Mouse (Mus musculus): ENCODE measurements around the gene Ube2r2. TPM values are rescaled to one million over a fixed set of nuclear protein-coding genes. Genes with fewer than 3 reads are reported as not detected.

Gene Ube2r2
- total RNA-seq (2017) = 37.9 and 52.8 TPM in 2 replicates

GRCm38 (mm10) chr4:41135711-41136453, at the start of gene Ube2r2:
Gene Ube2r2, plus strand, starts transcription at chr4:41135743.
- ATAC-seq (replicated peaks in 1 of 2; ENCODE audit: insufficient read depth in 1 of 2, low FRiP score in 2 of 2, low TSS enrichment in 1 of 2, low read depth in 1 of 2, poor library complexity in 2 of 2, severe bottlenecking in 2 of 2) = peak; percentile 27 to 57

- no peak for ATAC-seq (replicated peaks in 1 of 2; ENCODE audit: insufficient read depth in 1 of 2, low FRiP score in 2 of 2, low TSS enrichment in 1 of 2, low read depth in 1 of 2, poor library complexity in 2 of 2, severe bottlenecking in 2 of 2)
These were observed 48.6 kb upstream of the Ube2r2 start for GRCm38 (mm10) chr4:41086947-41087346.

- ATAC-seq (replicated peaks in 1 of 2; ENCODE audit: insufficient read depth in 1 of 2, low FRiP score in 2 of 2, low TSS enrichment in 1 of 2, low read depth in 1 of 2, poor library complexity in 2 of 2, severe bottlenecking in 2 of 2) = peak in 1 of 2 experiments; percentile 17; a peak in 1 of 4 replicates
These were observed 47.9 kb upstream of the Ube2r2 start for GRCm38 (mm10) chr4:41087459-41088298.

- ATAC-seq (replicated peaks in 1 of 2; ENCODE audit: insufficient read depth in 1 of 2, low FRiP score in 2 of 2, low TSS enrichment in 1 of 2, low read depth in 1 of 2, poor library complexity in 2 of 2, severe bottlenecking in 2 of 2) = no peak
These were observed 46.4 kb upstream of the Ube2r2 start for GRCm38 (mm10) chr4:41089189-41089588.

GRCm38 (mm10) chr4:41089705-41090104, 45.8 kb upstream of the Ube2r2 start:
- no peak for ATAC-seq (replicated peaks in 1 of 2; ENCODE audit: insufficient read depth in 1 of 2, low FRiP score in 2 of 2, low TSS enrichment in 1 of 2, low read depth in 1 of 2, poor library complexity in 2 of 2, severe bottlenecking in 2 of 2)

GRCm38 (mm10) chr4:41091391-41091790, 44.2 kb upstream of the Ube2r2 start:
- no peak for ATAC-seq (replicated peaks in 1 of 2; ENCODE audit: insufficient read depth in 1 of 2, low FRiP score in 2 of 2, low TSS enrichment in 1 of 2, low read depth in 1 of 2, poor library complexity in 2 of 2, severe bottlenecking in 2 of 2)

GRCm38 (mm10) chr4:41092958-41093357, 42.6 kb upstream of the Ube2r2 start:
- no peak for ATAC-seq (replicated peaks in 1 of 2; ENCODE audit: insufficient read depth in 1 of 2, low FRiP score in 2 of 2, low TSS enrichment in 1 of 2, low read depth in 1 of 2, poor library complexity in 2 of 2, severe bottlenecking in 2 of 2)

- ATAC-seq (replicated peaks in 1 of 2; ENCODE audit: insufficient read depth in 1 of 2, low FRiP score in 2 of 2, low TSS enrichment in 1 of 2, low read depth in 1 of 2, poor library complexity in 2 of 2, severe bottlenecking in 2 of 2) = no peak
These were observed 41.2 kb upstream of the Ube2r2 start for GRCm38 (mm10) chr4:41094361-41094760.

GRCm38 (mm10) chr4:41096169-41096568, 39.4 kb upstream of the Ube2r2 start:
- ATAC-seq (replicated peaks in 1 of 2; ENCODE audit: insufficient read depth in 1 of 2, low FRiP score in 2 of 2, low TSS enrichment in 1 of 2, low read depth in 1 of 2, poor library complexity in 2 of 2, severe bottlenecking in 2 of 2) = no peak

- no peak for ATAC-seq (replicated peaks in 1 of 2; ENCODE audit: insufficient read depth in 1 of 2, low FRiP score in 2 of 2, low TSS enrichment in 1 of 2, low read depth in 1 of 2, poor library complexity in 2 of 2, severe bottlenecking in 2 of 2)
These were observed 38.7 kb upstream of the Ube2r2 start for GRCm38 (mm10) chr4:41096794-41097193.

- ATAC-seq (replicated peaks in 1 of 2; ENCODE audit: insufficient read depth in 1 of 2, low FRiP score in 2 of 2, low TSS enrichment in 1 of 2, low read depth in 1 of 2, poor library complexity in 2 of 2, severe bottlenecking in 2 of 2) = no peak
These were observed 38.2 kb upstream of the Ube2r2 start for GRCm38 (mm10) chr4:41097381-41097780.

- ATAC-seq (replicated peaks in 1 of 2; ENCODE audit: insufficient read depth in 1 of 2, low FRiP score in 2 of 2, low TSS enrichment in 1 of 2, low read depth in 1 of 2, poor library complexity in 2 of 2, severe bottlenecking in 2 of 2) = peak; percentile 55 to 71
These were observed 37.5 kb upstream of the Ube2r2 start, which contains the start of gene Aqp3 for GRCm38 (mm10) chr4:41097871-41098576. Gene Aqp3, minus strand, starts transcription at chr4:41098183.

- no peak for ATAC-seq (replicated peaks in 1 of 2; ENCODE audit: insufficient read depth in 1 of 2, low FRiP score in 2 of 2, low TSS enrichment in 1 of 2, low read depth in 1 of 2, poor library complexity in 2 of 2, severe bottlenecking in 2 of 2)
These were observed 37.0 kb upstream of the Ube2r2 start for GRCm38 (mm10) chr4:41098577-41098951.

GRCm38 (mm10) chr4:41100986-41101385, 34.6 kb upstream of the Ube2r2 start:
- ATAC-seq (replicated peaks in 1 of 2; ENCODE audit: insufficient read depth in 1 of 2, low FRiP score in 2 of 2, low TSS enrichment in 1 of 2, low read depth in 1 of 2, poor library complexity in 2 of 2, severe bottlenecking in 2 of 2) = no peak

- ATAC-seq (replicated peaks in 1 of 2; ENCODE audit: insufficient read depth in 1 of 2, low FRiP score in 2 of 2, low TSS enrichment in 1 of 2, low read depth in 1 of 2, poor library complexity in 2 of 2, severe bottlenecking in 2 of 2) = no peak
These were observed 32.6 kb upstream of the Ube2r2 start for GRCm38 (mm10) chr4:41102901-41103300.

- no peak for ATAC-seq (replicated peaks in 1 of 2; ENCODE audit: insufficient read depth in 1 of 2, low FRiP score in 2 of 2, low TSS enrichment in 1 of 2, low read depth in 1 of 2, poor library complexity in 2 of 2, severe bottlenecking in 2 of 2)
These were observed 28.1 kb upstream of the Ube2r2 start for GRCm38 (mm10) chr4:41107440-41107839.

GRCm38 (mm10) chr4:41108717-41109425, 26.7 kb upstream of the Ube2r2 start:
- ATAC-seq (replicated peaks in 1 of 2; ENCODE audit: insufficient read depth in 1 of 2, low FRiP score in 2 of 2, low TSS enrichment in 1 of 2, low read depth in 1 of 2, poor library complexity in 2 of 2, severe bottlenecking in 2 of 2) = 0 out of 4 replicates have a peak, but pooled peaks of 1 of the 2 experiments have one; percentile 17
